23 mouse cellular contexts compared by ENCODE assay signal in genomic region chr4:86955448-86955847, GRCm38 (mm10).
"Had no signal": no experiment of that assay in that cellular context is flagged by ENCODE, and none has a peak within 500 bp of the region (broad histone marks: within the 10 kb centered on the region; RNA-seq: fewer than 3 reads in every experiment).

No protein-coding gene starts in this region.

- DNase-seq: kidney, postnatal 25 days; layer of hippocampus, adult 9-11 months; liver; lung, adult 18-20 months; lung, postnatal 14 days; right cerebral cortex, adult 18-20 months; right cerebral cortex, postnatal 14 days; right cerebral cortex, postnatal 4 days; thymus, adult 2 months; thymus, postnatal 14 days; thymus, postnatal 4 days had no signal

- H3K4me2 ChIP-seq: limb, embryonic 13.5 days; liver, embryonic 12.5 days; liver, embryonic 15.5 days; lung, embryonic 15.5 days; midbrain, embryonic 12.5 days; midbrain, embryonic 15.5 days; neural tube, embryonic 12.5 days; neural tube, embryonic 15.5 days had no signal

- H3K9ac ChIP-seq: limb, embryonic 13.5 days; liver, embryonic 12.5 days; liver, embryonic 15.5 days; lung, embryonic 15.5 days; midbrain, embryonic 12.5 days; midbrain, embryonic 15.5 days; neural tube, embryonic 12.5 days; neural tube, embryonic 15.5 days had no signal

- ATAC-seq: liver, embryonic 12.5 days; midbrain, embryonic 15.5 days had no signal

- H3K27ac ChIP-seq: layer of hippocampus, adult 2 months; limb, embryonic 10.5 days; limb, embryonic 13.5 days; liver, embryonic 12.5 days; liver, embryonic 15.5 days; lung, embryonic 15.5 days; macrophage; midbrain, embryonic 12.5 days; midbrain, embryonic 15.5 days; neural tube, embryonic 12.5 days; neural tube, embryonic 15.5 days; stomach, postnatal 0 days had no signal

- H3K9me3 ChIP-seq: limb, embryonic 10.5 days; limb, embryonic 13.5 days; liver, embryonic 12.5 days; liver, embryonic 15.5 days; lung, embryonic 15.5 days; midbrain, embryonic 12.5 days; midbrain, embryonic 15.5 days; neural tube, embryonic 12.5 days; neural tube, embryonic 15.5 days had no signal

- H3K4me3 ChIP-seq: layer of hippocampus, adult 2 months; limb, embryonic 10.5 days; limb, embryonic 13.5 days; liver, embryonic 12.5 days; liver, embryonic 15.5 days; lung, embryonic 15.5 days; midbrain, embryonic 12.5 days; midbrain, embryonic 15.5 days; neural tube, embryonic 12.5 days; neural tube, embryonic 15.5 days had no signal

- H3K4me1 ChIP-seq: limb, embryonic 10.5 days; limb, embryonic 13.5 days; liver, embryonic 12.5 days; liver, embryonic 15.5 days; lung, embryonic 15.5 days had no signal

- H3K36me3 ChIP-seq: limb, embryonic 10.5 days; limb, embryonic 13.5 days; liver, embryonic 12.5 days; liver, embryonic 15.5 days; lung, embryonic 15.5 days; midbrain, embryonic 12.5 days; midbrain, embryonic 15.5 days; neural tube, embryonic 12.5 days; neural tube, embryonic 15.5 days had no signal

- H3K27me3 ChIP-seq: liver, embryonic 15.5 days; lung, embryonic 15.5 days; midbrain, embryonic 12.5 days; midbrain, embryonic 15.5 days; neural tube, embryonic 12.5 days; neural tube, embryonic 15.5 days had no signal
